Mouse (Mus musculus) neural tube, embryonic 11.5 days (tissue): Measurements from ENCODE around the gene Aacs. TPM values are rescaled to one million over a fixed set of nuclear protein-coding genes. Genes with fewer than 3 reads are reported as not detected.
A peak's percentile ranks its signal among the peaks of the same experiment; 100 is the strongest.

Source experiments
- ATAC-seq: fragments of 200-750 bp; cut with Nextera tagmentation; 2 replicates; pipeline ENCODE4 v1.8.0; 2017; ENCODE audit warnings: moderate number of reproducible peaks, mild to moderate bottlenecking, moderate TSS enrichment, moderate library complexity; ENCODE audit not compliant: insufficient read depth, low FRiP score, low TSS enrichment
- DNase-seq: peaks from one replicate; pipeline ENCODE4 v3.0.0-alpha.2; 2015; ENCODE audit warnings: low spot score
- H3K27ac ChIP-seq: fragments of 300-500 bp; sonication (generic); 2 replicates; pipeline ENCODE4 v1.5.1; 2014; ENCODE audit warnings: low read depth, mild to moderate bottlenecking, low read length
- H3K27me3 ChIP-seq: fragments of 300-500 bp; sonication (generic); 2 replicates; pipeline ENCODE4 v1.6.1; 2014; ENCODE audit warnings: mild to moderate bottlenecking, low read length, mixed read lengths; ENCODE audit not compliant: control insufficient read depth, insufficient read depth
- H3K36me3 ChIP-seq: fragments of 300-500 bp; sonication (generic); 2 replicates; pipeline ENCODE4 v1.6.1; 2014; ENCODE audit warnings: mild to moderate bottlenecking, low read length, moderate library complexity, mixed read lengths; ENCODE audit not compliant: control insufficient read depth, insufficient read depth
- H3K4me1 ChIP-seq: fragments of 300-500 bp; sonication (generic); 2 replicates; pipeline ENCODE4 v1.6.1; 2014; ENCODE audit warnings: low read length, mixed read lengths; ENCODE audit not compliant: control insufficient read depth, insufficient read depth
- H3K4me2 ChIP-seq: fragments of 300-500 bp; sonication (generic); 2 replicates; pipeline ENCODE4 v1.6.1; 2014; ENCODE audit warnings: low read depth, mild to moderate bottlenecking, moderate library complexity
- H3K4me3 ChIP-seq: fragments of 300-500 bp; sonication (generic); 2 replicates; pipeline ENCODE4 v1.5.1; 2014; ENCODE audit warnings: low read depth, low read length
- H3K9ac ChIP-seq: fragments of 300-500 bp; sonication (generic); 2 replicates; pipeline ENCODE4 v1.6.1; 2014; ENCODE audit warnings: mild to moderate bottlenecking, low read length
- H3K9me3 ChIP-seq: fragments of 300-500 bp; sonication (generic); 2 replicates; pipeline ENCODE4 v1.6.1; 2016; ENCODE audit warnings: low read length; ENCODE audit not compliant: control insufficient read depth
- WGBS: fragments of 180-500 bp; shearing (Covaris S2); extraction: QIAGEN DNeasy Blood & Tissue Kit; methylation state at CpG from one replicate; pipeline ENCODE4 v1.1.7; 2014; 5-methylcytosine and 5-hydroxymethylcytosine counted together
- polyA plus RNA-seq: library from polyadenylated mRNA; unstranded; fragments of >200 nt; fragmentation: Nextera tagmentation; extraction: Ambion mirVana; gene quantifications from 2 replicates; pipeline ENCODE4 v1.2.1, GENCODE M21; 2014

Aacs gene
- polyA plus RNA-seq, 1 experiment from 2014 or later = 65.1 TPM

DNA sequence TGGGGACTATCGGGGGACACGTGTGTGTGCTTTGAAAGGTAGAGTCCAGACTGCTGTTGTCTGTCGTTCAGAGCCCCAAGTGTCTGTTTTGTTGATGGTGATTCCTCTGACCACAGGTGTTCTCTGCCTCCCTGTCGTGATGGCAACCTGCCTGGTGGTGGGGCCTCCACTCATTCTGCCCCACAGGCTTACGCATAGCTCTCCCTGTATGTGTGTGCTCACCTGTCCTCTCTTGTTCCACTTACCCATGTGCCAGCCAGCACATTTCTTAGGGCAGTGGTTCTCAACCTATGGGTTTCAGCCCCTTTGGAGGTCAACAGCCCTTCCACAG, 17.4 kb downstream of the Aacs start:
- Histone ChIP-seq H3K4me3 (no peak overlapping the region), H3K9me3 (no peaks in the 10 kb centered on the region), H3K27ac (no peak overlapping the region), H3K27me3 (no peaks in the 10 kb centered on the region), H3K4me2 (no peak overlapping the region), H3K9ac (no peak overlapping the region), H3K36me3 (peaks cover 4% of the 10 kb centered on the region), H3K4me1 (no peaks in the 10 kb centered on the region)
- ATAC-seq (no peak), DNase-seq (no peak)
- 68% methylated on average over 5 of the region's 5 CpGs for WGBS

DNA sequence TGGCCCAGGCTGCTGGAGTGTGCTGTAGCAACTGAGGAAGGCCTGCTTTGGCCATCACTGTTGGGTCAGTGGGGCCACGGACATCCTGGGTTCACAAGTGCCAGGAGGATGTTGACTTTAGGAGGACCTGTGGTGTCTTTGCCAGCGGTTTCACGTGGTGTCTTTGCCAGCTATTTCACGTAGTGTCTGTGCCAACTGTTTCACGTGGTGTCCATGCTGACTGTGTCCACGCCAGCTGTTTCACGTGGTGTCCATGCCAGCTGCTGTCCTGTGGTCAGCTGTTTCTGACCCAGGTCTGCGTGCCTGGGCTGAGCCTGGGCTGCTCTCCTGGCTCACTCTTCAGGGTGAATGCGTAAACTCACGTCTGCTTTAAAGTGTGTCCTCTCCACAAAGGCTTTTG, 20.0 kb downstream of the Aacs start:
- Histone ChIP-seq H3K27ac (no peak overlapping the region), H3K27me3 (no peaks in the 10 kb centered on the region), H3K36me3 (no peaks in the 10 kb centered on the region; the same call in 1 of the 2 replicates), H3K9ac (no peak overlapping the region), H3K4me1 (no peaks in the 10 kb centered on the region), H3K4me3 (no peak overlapping the region), H3K9me3 (no peaks in the 10 kb centered on the region), H3K4me2 (no peak overlapping the region)
- no peak for DNase-seq
- WGBS = 93% methylated on average over 10 of the region's 10 CpGs
- ATAC-seq = no peak

DNA sequence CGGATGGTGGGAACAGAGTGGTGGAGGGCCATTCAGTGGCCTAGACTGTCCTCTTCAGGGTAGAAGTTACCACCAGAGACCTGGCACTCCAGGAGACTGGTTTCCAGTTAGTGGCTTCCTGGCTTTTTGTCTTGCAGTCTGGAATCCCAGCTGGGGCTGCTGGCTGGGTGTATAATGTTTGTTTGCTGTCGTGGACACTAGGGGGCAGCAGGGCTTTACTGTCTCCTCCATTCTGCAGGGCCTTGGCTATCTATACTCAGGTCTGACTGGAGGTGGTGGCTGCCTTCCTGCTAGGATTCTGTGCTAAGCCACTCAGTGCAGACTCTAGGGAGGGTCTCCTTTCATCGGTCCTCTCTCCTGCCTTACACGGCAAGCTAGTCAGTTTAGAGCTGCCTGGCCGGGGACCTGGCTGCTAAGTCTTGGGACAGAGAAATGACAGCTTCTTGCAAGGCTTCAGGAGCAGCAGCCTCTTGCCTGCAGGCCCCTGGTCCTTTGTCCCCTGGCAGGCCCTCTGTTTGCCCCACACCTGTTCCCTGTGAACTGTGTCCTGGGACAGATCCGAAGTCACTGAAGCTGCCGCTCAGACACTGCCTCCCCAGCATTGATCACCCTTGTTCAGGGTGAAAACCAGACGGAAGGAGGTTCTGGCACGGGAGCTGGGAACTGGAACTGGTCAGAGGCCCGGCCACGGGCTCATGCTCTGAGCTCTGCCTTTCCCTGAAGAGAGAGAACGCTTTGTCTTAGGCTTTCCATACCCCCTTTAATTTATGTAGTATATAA, 22.4 kb downstream of the Aacs start:
- 68% methylated on average over 12 of the region's 12 CpGs for WGBS
- H3K27ac ChIP-seq = no peak overlapping the region
- H3K36me3 ChIP-seq = no peaks in the 10 kb centered on the region; the same call in 1 of the 2 replicates

DNA sequence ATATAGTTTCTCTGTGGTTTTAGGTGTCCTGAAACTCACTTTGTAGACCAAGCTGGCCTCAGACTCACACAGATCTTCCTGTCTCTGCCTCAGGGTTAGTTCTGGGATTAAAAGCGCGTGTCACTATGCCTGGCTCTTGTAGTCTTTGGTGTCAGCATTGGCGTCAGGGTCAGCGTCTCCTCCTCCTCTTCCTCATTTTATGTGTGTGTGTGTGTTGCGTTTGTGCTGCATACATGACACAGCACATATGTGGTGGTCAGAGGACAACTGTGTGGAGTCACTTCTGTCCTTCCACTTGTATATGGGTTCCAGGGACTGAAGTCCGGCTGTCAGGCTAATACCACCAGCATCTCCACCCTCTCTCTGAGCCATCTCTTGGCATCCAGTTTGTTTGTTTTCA, 25.9 kb downstream of the Aacs start:
- H3K4me2 ChIP-seq = no peak overlapping the region
- H3K27ac ChIP-seq = no peak overlapping the region
- ATAC-seq = no peak

More for the DNA sequence above, 22.4 kb downstream of the Aacs start:
- H3K4me1 ChIP-seq = no peaks in the 10 kb centered on the region
- no peaks in the 10 kb centered on the region for H3K27me3 ChIP-seq
- H3K4me2 ChIP-seq = no peak overlapping the region
- peak; percentile 70 for DNase-seq
- H3K9me3 ChIP-seq = no peaks in the 10 kb centered on the region
- H3K9ac ChIP-seq = no peak overlapping the region
- no peak overlapping the region for H3K4me3 ChIP-seq
- ATAC-seq = 0 out of 2 replicates have a peak, but pooled peaks have one; percentile 63

DNA sequence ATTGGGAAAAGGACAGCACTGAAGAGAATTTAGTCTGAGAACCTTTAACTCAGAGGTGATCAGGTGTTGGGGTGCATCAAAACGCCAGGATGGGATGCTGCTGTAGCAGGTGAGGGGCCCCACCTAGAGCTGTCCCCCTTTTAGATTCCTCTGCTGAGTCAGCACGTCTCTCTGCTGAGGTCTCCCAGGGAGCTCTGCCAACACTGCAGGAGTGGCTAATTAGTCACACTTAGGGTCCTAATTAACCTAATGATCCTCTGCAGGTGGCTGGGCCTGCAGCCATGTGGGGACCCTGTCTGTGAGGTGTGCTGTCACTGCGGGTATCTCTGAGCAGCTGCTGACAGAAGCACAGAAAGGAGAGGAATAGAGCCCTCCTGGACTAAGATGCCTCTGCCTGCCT, 26.6 kb downstream of the Aacs start:
- H3K9me3 ChIP-seq = no peaks in the 10 kb centered on the region
- no peak overlapping the region for H3K9ac ChIP-seq
- WGBS = 44% methylated on average over 3 of the region's 3 CpGs
- H3K27me3 ChIP-seq = no peaks in the 10 kb centered on the region
- no peak for ATAC-seq
- no peak overlapping the region for H3K4me2 ChIP-seq
- no peak for DNase-seq
- H3K4me1 ChIP-seq = peaks cover 2% of the 10 kb centered on the region; the same call in 1 of the 2 replicates
- H3K4me3 ChIP-seq = no peak overlapping the region
- no peak overlapping the region for H3K27ac ChIP-seq
- no peaks in the 10 kb centered on the region; the same call in 1 of the 2 replicates for H3K36me3 ChIP-seq

More for the DNA sequence above, 25.9 kb downstream of the Aacs start:
- Histone ChIP-seq H3K27me3 (no peaks in the 10 kb centered on the region), H3K36me3 (no peaks in the 10 kb centered on the region; the same call in 1 of the 2 replicates), H3K9ac (no peak overlapping the region), H3K4me1 (0 out of 2 replicates have a peak, but pooled peaks cover 2% of the 10 kb centered on the region), H3K4me3 (no peak overlapping the region), H3K9me3 (no peaks in the 10 kb centered on the region)
- 93% methylated on average over 6 of the region's 6 CpGs for WGBS
- DNase-seq = no peak

DNA sequence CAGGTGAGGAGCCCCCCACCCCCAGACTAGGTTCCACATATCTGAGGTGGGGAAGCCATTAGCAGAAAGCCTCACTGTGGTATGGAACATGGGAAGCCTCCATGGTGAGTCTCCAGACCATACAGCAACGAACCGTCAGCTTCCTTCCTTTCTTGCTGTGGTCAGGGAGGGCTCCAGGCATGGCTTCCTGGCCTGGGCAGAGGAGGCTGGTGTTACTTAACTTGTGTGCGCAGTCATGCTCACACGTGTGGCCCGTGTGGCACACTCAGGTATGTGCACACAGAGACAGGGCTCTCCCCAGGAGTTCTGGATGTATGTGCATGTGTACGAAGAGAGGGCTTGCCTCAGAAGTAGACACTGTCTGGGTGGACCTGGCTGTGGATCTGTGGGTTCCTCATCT, 28.0 kb downstream of the Aacs start:
- 97% methylated on average over 6 of the region's 6 CpGs for WGBS
- Histone ChIP-seq H3K36me3 (peaks cover under 1% of the 10 kb centered on the region), H3K27me3 (no peaks in the 10 kb centered on the region)

DNA sequence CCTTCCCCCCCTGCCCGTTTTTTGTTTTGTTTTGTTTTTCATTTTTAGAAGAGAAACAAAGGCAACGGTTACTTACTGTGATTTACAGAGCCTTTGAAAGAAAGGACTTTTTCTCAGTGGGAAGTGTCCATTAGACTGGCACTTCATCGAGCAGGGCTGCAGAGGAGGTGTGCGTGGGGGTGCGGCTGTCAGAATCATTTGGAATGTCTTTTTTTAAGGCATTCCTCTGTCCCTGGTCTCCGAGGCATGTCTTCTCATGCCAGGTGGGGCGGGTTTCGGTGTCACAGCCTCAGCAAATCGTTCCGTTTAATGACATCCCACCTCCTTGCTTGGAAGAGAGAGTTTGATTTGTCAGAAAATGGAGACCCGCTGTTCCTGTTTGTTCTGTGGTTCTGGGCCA, 29.1 kb downstream of the Aacs start:
- no peaks in the 10 kb centered on the region for H3K9me3 ChIP-seq
- no peak overlapping the region for H3K4me3 ChIP-seq
- peaks cover 2% of the 10 kb centered on the region; the same call in 1 of the 2 replicates for H3K4me1 ChIP-seq
- 75% methylated on average over 11 of the region's 11 CpGs for WGBS
- H3K36me3 ChIP-seq = peaks cover 5% of the 10 kb centered on the region
- no peak overlapping the region for H3K9ac ChIP-seq
- DNase-seq = no peak
- H3K27me3 ChIP-seq = no peaks in the 10 kb centered on the region
- H3K4me2 ChIP-seq = no peak overlapping the region
- no peak overlapping the region for H3K27ac ChIP-seq
- no peak for ATAC-seq

More for the DNA sequence above, 28.0 kb downstream of the Aacs start:
- Histone ChIP-seq H3K4me1 (peaks cover 2% of the 10 kb centered on the region; the same call in 1 of the 2 replicates), H3K4me3 (no peak overlapping the region), H3K9ac (no peak overlapping the region), H3K27ac (no peak overlapping the region), H3K9me3 (no peaks in the 10 kb centered on the region), H3K4me2 (no peak overlapping the region)
- ATAC-seq (no peak), DNase-seq (no peak)

DNA sequence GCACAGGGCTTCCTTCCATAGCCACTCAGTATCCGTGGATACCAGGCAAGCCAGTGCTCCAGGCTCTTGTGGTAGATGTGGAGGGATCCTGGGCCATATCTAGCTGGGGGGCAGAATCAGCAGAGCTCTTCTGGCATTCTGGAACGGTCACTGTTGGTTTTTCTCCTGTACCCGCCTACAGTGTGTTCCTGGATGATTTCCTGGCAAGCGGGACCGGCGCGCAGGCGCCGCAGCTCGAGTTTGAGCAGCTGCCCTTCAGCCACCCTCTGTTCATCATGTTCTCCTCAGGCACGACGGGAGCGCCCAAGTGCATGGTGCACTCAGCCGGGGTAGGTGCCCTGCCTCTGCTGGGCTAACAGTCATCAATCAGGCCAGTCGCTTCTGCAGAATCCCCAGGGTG, 30.4 kb downstream of the Aacs start:
- peaks cover 2% of the 10 kb centered on the region; the same call in 1 of the 2 replicates for H3K4me1 ChIP-seq
- H3K4me3 ChIP-seq = no peak overlapping the region
- ATAC-seq (no peak; the same call in 1 of the 2 replicates), DNase-seq (no peak)
- 0 out of 2 replicates have a peak overlapping the region, but pooled peaks have one; percentile 53 for H3K27ac ChIP-seq
- no peak overlapping the region for H3K9ac ChIP-seq
- H3K4me2 ChIP-seq = no peak overlapping the region
- H3K9me3 ChIP-seq = no peaks in the 10 kb centered on the region
- 78% methylated on average over 15 of the region's 15 CpGs for WGBS
- peaks cover 8% of the 10 kb centered on the region for H3K36me3 ChIP-seq
- no peaks in the 10 kb centered on the region for H3K27me3 ChIP-seq

DNA sequence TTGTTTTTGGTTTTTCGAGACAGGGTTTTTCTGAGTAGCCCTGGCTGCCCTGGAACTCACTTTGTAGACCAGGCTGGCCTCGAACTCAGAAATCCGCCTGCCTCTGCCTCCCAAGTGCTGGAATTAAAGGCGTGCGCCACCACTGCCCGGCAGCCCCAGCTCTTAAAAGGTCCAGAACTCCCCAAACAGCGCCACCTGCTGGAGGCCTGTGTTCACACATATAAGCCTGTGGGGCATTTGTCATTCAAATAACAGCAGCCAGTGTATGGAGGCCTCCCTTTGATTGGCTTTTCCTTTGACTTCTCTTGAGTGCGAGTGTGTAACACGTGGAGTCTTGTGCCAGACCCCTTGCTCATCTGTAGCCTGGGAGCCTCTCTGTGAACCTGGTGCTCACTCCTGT, 32.0 kb downstream of the Aacs start:
- ATAC-seq (no peak), DNase-seq (no peak)
- peaks cover 8% of the 10 kb centered on the region for H3K36me3 ChIP-seq

More for the DNA sequence above, 32.0 kb downstream of the Aacs start:
- no peak overlapping the region for H3K9ac ChIP-seq
- H3K4me1 ChIP-seq = peaks cover 2% of the 10 kb centered on the region; the same call in 1 of the 2 replicates
- H3K4me2 ChIP-seq = no peak overlapping the region
- H3K27ac ChIP-seq = no peak overlapping the region
- no peaks in the 10 kb centered on the region for H3K27me3 ChIP-seq
- 94% methylated on average over 9 of the region's 9 CpGs for WGBS
- H3K9me3 ChIP-seq = no peaks in the 10 kb centered on the region
- no peak overlapping the region for H3K4me3 ChIP-seq
